Mouse (Mus musculus) heart, postnatal 0 days (tissue): ENCODE data around the gene Tff3.

Source experiments
- CTCF ChIP-seq: IDR thresholded peaks from 2 replicates; pipeline ENCODE4 v1.5.1; 2016; ENCODE audit warnings: antibody characterized with exemption, control low read depth, low read depth
- EP300 ChIP-seq: IDR thresholded peaks from 2 replicates; pipeline ENCODE4 v1.6.1; 2016; ENCODE audit warnings: antibody characterized with exemption, low read depth

DNA sequence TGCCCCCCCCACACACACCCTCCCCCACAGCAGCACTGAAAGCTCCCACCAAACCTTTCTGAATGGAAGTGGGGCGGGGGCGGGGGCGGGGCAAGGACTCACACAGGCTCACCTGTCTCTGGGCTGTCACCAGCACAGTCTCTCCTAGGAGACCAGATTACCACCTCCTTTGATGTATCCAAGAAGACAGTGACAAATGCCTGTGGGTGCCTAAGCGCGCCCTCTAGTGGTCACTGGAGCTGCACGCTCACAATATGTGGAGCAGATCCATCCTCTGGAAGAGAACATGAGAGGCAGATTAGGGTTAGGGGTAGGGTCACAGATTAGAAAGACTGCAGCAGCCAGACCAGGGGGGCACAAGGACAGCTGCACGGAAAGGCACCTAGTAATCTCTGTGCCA, 10.0 kb downstream of the Tff3 start:
- TF ChIP-seq CTCF (peak; percentile 97), EP300 (no peak)
